Mouse (Mus musculus): ENCODE data around the gene Fam168b.

Gene Fam168b

GRCm38 (mm10) chr1:34842887-34843618, at the start of gene Fam168b:
Fam168b (minus strand) TSS chr1:34843065.
- DNase-seq (ENCODE audit: low spot score), result peak; percentile 88

GRCm38 (mm10) chr1:34892466-34892865, 49.6 kb upstream of the Fam168b start:
- DNase-seq (ENCODE audit: low spot score), result no peak

GRCm38 (mm10) chr1:34891559-34892289, 48.9 kb upstream of the Fam168b start:
- peak; percentile 36 for DNase-seq (ENCODE audit: low spot score)

GRCm38 (mm10) chr1:34883776-34884175, 40.9 kb upstream of the Fam168b start:
- no peak for DNase-seq (ENCODE audit: low spot score)

GRCm38 (mm10) chr1:34879611-34880010, 36.7 kb upstream of the Fam168b start:
- no peak for DNase-seq (ENCODE audit: low spot score)

- DNase-seq (ENCODE audit: low spot score), result no peak
Measured at GRCm38 (mm10) chr1:34873551-34873950, 30.7 kb upstream of the Fam168b start.

GRCm38 (mm10) chr1:34871170-34871569, 28.3 kb upstream of the Fam168b start:
- no peak for DNase-seq (ENCODE audit: low spot score)

GRCm38 (mm10) chr1:34869231-34869630, 26.4 kb upstream of the Fam168b start:
- DNase-seq (ENCODE audit: low spot score), result no peak

- DNase-seq (ENCODE audit: low spot score), result no peak
Measured at GRCm38 (mm10) chr1:34868391-34868790, 25.5 kb upstream of the Fam168b start.

GRCm38 (mm10) chr1:34867574-34867955, 24.7 kb upstream of the Fam168b start:
- DNase-seq (ENCODE audit: low spot score), result no peak

- peak; percentile 92 for DNase-seq (ENCODE audit: low spot score)
Measured at GRCm38 (mm10) chr1:34866815-34867573, 24.1 kb upstream of the Fam168b start.

GRCm38 (mm10) chr1:34865866-34866265, 23.0 kb upstream of the Fam168b start:
- DNase-seq (ENCODE audit: low spot score), result no peak

- DNase-seq (ENCODE audit: low spot score), result no peak
Measured at GRCm38 (mm10) chr1:34864243-34864642, 21.4 kb upstream of the Fam168b start.

GRCm38 (mm10) chr1:34863323-34863722, 20.5 kb upstream of the Fam168b start:
- DNase-seq (ENCODE audit: low spot score), result no peak

GRCm38 (mm10) chr1:34862877-34863276, 20.0 kb upstream of the Fam168b start:
- no peak for DNase-seq (ENCODE audit: low spot score)

- no peak for DNase-seq (ENCODE audit: low spot score)
Measured at GRCm38 (mm10) chr1:34860205-34860604, 17.3 kb upstream of the Fam168b start.

- no peak for DNase-seq (ENCODE audit: low spot score)
Measured at GRCm38 (mm10) chr1:34859761-34860160, 16.9 kb upstream of the Fam168b start.

GRCm38 (mm10) chr1:34858671-34859070, 15.8 kb upstream of the Fam168b start:
- DNase-seq (ENCODE audit: low spot score), result no peak

- DNase-seq (ENCODE audit: low spot score), result no peak
Measured at GRCm38 (mm10) chr1:34855056-34855739, 12.3 kb upstream of the Fam168b start.

- DNase-seq (ENCODE audit: low spot score), result no peak
Measured at GRCm38 (mm10) chr1:34853786-34854185, 10.9 kb upstream of the Fam168b start.

GRCm38 (mm10) chr1:34852116-34852878, 9.4 kb upstream of the Fam168b start:
- DNase-seq (ENCODE audit: low spot score), result no peak

Data from urinary bladder, postnatal 14 days (tissue).